Mouse (Mus musculus) CH12.LX (cell line): ENCODE measurements around the gene Pde6d. TPM values are rescaled to one million over a fixed set of nuclear protein-coding genes. Genes with fewer than 3 reads are reported as not detected.

Experiments
- DNase-seq: peaks from one replicate; pipeline ENCODE4 v3.0.0-alpha.2; 2013; ENCODE audit errors: extremely low read depth
- H3K27ac ChIP-seq: 2 replicates; pipeline ENCODE4 v1.5.1; 2012; ENCODE audit warnings: low read depth, mild to moderate bottlenecking, control low read depth, moderate library complexity; ENCODE audit not compliant: insufficient read depth
- H3K27me3 ChIP-seq: replicated peaks from 2 replicates; pipeline ENCODE3; 2012; ENCODE audit warnings: inconsistent platforms
- H3K36me3 ChIP-seq, 2 experiments: replicated peaks in 1 of 2; 2 replicates each; pipeline versions ENCODE3 to v1.6.1; 2012; ENCODE audit warnings: inconsistent platforms in 1 of 2, low read length in 1 of 2, mild to moderate bottlenecking in 1 of 2, mixed read lengths in 1 of 2, moderate library complexity in 1 of 2; ENCODE audit not compliant: control insufficient read depth in 1 of 2, insufficient read depth in 1 of 2
- H3K4me1 ChIP-seq, 2 experiments: 2 replicates each; pipeline ENCODE4 v1.6.1; 2012; ENCODE audit warnings: inconsistent platforms in 1 of 2, moderate library complexity in 1 of 2; ENCODE audit not compliant: insufficient read depth in 2 of 2, control insufficient read depth in 1 of 2
- H3K4me2 ChIP-seq: 2 replicates; pipeline ENCODE4 v1.6.1; 2012; ENCODE audit warnings: low read depth, mild to moderate bottlenecking, control low read depth; ENCODE audit not compliant: poor library complexity, insufficient read depth, severe bottlenecking
- H3K4me3 ChIP-seq, 3 experiments: fragments of 150-350 bp in 1 of 3; sonication (generic) in 1 of 3; replicated peaks in 1 of 3; 2 replicates each; pipeline versions ENCODE3 to v1.5.1; 2011 to 2012; ENCODE audit warnings: low read depth in 2 of 3, low read length in 2 of 3, mild to moderate bottlenecking in 2 of 3, moderate library complexity in 2 of 3, control low read depth in 1 of 3, improper control_type of control experiment in 1 of 3, inconsistent platforms in 1 of 3, mixed read lengths in 1 of 3; ENCODE audit not compliant: poor library complexity in 1 of 3
- H3K79me2 ChIP-seq: replicated peaks from 2 replicates; pipeline ENCODE4 v1.6.1; 2012; ENCODE audit warnings: mild to moderate bottlenecking, moderate library complexity; ENCODE audit not compliant: control insufficient read depth, poor library complexity, insufficient read depth, severe bottlenecking; ENCODE audit errors: extremely low read depth
- H3K9ac ChIP-seq: 2 replicates; pipeline ENCODE4 v1.6.1; 2012; ENCODE audit warnings: low read depth, mild to moderate bottlenecking, control low read depth, moderate library complexity; ENCODE audit not compliant: insufficient read depth
- H3K9me3 ChIP-seq: replicated peaks from 2 replicates; pipeline ENCODE3; 2012; ENCODE audit warnings: low read length, inconsistent platforms, mixed read lengths
- CHD1 ChIP-seq: IDR thresholded peaks from 2 replicates; pipeline ENCODE4 v1.6.1; 2012; ENCODE audit warnings: low read depth, low read length, improper control_type of control experiment, inconsistent platforms
- CHD2 ChIP-seq: IDR thresholded peaks from 2 replicates; pipeline ENCODE4 v1.6.1; 2011; ENCODE audit warnings: low read length, improper control_type of control experiment
- CTCF ChIP-seq, 2 experiments: IDR thresholded peaks in 1 of 2; conservative IDR thresholded peaks in 1 of 2; 2 replicates each; pipeline ENCODE4 v1.5.1; 2011 to 2012; ENCODE audit warnings: low read depth in 2 of 2, low read length in 2 of 2, improper control_type of control experiment in 1 of 2, inconsistent platforms in 1 of 2, mild to moderate bottlenecking in 1 of 2, moderate library complexity in 1 of 2
- E2F4 ChIP-seq: IDR thresholded peaks from 2 replicates; pipeline ENCODE4 v1.6.1; 2011; ENCODE audit warnings: low read depth, low read length, improper control_type of control experiment; ENCODE audit not compliant: insufficient replicate concordance
- ELF1 ChIP-seq: IDR thresholded peaks from 2 replicates; pipeline ENCODE4 v1.6.1; 2014; ENCODE audit warnings: low read depth, mild to moderate bottlenecking, inconsistent platforms, low read length, improper control_type of control experiment
- GABPA ChIP-seq: IDR thresholded peaks from 2 replicates; pipeline ENCODE4 v1.6.1; 2012; ENCODE audit warnings: low read depth, low read length, improper control_type of control experiment, inconsistent platforms; ENCODE audit not compliant: insufficient replicate concordance
- IRF4 ChIP-seq: IDR thresholded peaks from 2 replicates; pipeline ENCODE4 v1.6.1; 2014; ENCODE audit warnings: low read depth, mild to moderate bottlenecking, inconsistent platforms, low read length, improper control_type of control experiment
- JUN ChIP-seq: IDR thresholded peaks from 2 replicates; pipeline ENCODE4 v1.6.1; 2011; ENCODE audit warnings: low read depth, mild to moderate bottlenecking, low read length, improper control_type of control experiment, moderate library complexity; ENCODE audit not compliant: insufficient read depth
- MAFK ChIP-seq: IDR thresholded peaks from 2 replicates; pipeline ENCODE4 v1.6.1; 2011; ENCODE audit warnings: low read length, improper control_type of control experiment; ENCODE audit not compliant: insufficient replicate concordance
- MXI1 ChIP-seq: IDR thresholded peaks from 2 replicates; pipeline ENCODE4 v1.6.1; 2011; ENCODE audit warnings: mild to moderate bottlenecking, low read depth, low read length, improper control_type of control experiment
- MYC ChIP-seq: IDR thresholded peaks from 2 replicates; pipeline ENCODE4 v1.6.1; 2011; ENCODE audit warnings: low read depth, mild to moderate bottlenecking, improper control_type of control experiment, low read length
- NRF1 ChIP-seq: IDR thresholded peaks from 2 replicates; pipeline ENCODE4 v1.6.1; 2014; ENCODE audit warnings: low read depth, mild to moderate bottlenecking, inconsistent platforms, low read length, improper control_type of control experiment, moderate library complexity
- PAX5 ChIP-seq: IDR thresholded peaks from 2 replicates; pipeline ENCODE4 v1.6.1; 2012; ENCODE audit warnings: low read length, inconsistent platforms, mixed read lengths
- POLR2A ChIP-seq: IDR thresholded peaks from 2 replicates; pipeline ENCODE4 v1.6.1; 2011; ENCODE audit warnings: low read depth, mild to moderate bottlenecking, improper control_type of control experiment, low read length
- POLR2AphosphoS2 ChIP-seq: IDR thresholded peaks from 2 replicates; pipeline ENCODE4 v1.6.1; 2011; ENCODE audit warnings: low read depth, low read length, improper control_type of control experiment
- RCOR1 ChIP-seq: conservative IDR thresholded peaks from 2 replicates; pipeline ENCODE4 v1.6.1; 2012; ENCODE audit warnings: low read depth, mild to moderate bottlenecking, inconsistent platforms, low read length, improper control_type of control experiment
- SIN3A ChIP-seq: IDR thresholded peaks from 2 replicates; pipeline ENCODE4 v1.6.1; 2012; ENCODE audit warnings: low read length, improper control_type of control experiment, inconsistent platforms
- TBP ChIP-seq: conservative IDR thresholded peaks from 2 replicates; pipeline ENCODE4 v1.6.1; 2011; ENCODE audit warnings: low read depth, low read length, improper control_type of control experiment
- TCF12 ChIP-seq: IDR thresholded peaks from 2 replicates; pipeline ENCODE4 v1.6.1; 2014; ENCODE audit warnings: low read depth, mild to moderate bottlenecking, inconsistent platforms, low read length, improper control_type of control experiment
- UBTF ChIP-seq: IDR thresholded peaks from 2 replicates; pipeline ENCODE4 v1.6.1; 2012; ENCODE audit warnings: low read depth, mild to moderate bottlenecking, inconsistent platforms, low read length, improper control_type of control experiment, moderate library complexity
- USF1 ChIP-seq: IDR thresholded peaks from 2 replicates; pipeline ENCODE4 v1.6.1; 2014; ENCODE audit warnings: low read depth, mild to moderate bottlenecking, inconsistent platforms, low read length, improper control_type of control experiment
- ZC3H11A ChIP-seq: IDR thresholded peaks from 2 replicates; pipeline ENCODE4 v1.6.1; 2012; ENCODE audit warnings: low read depth, mild to moderate bottlenecking, inconsistent platforms, low read length, improper control_type of control experiment
- ZKSCAN1 ChIP-seq: IDR thresholded peaks from 2 replicates; pipeline ENCODE4 v1.6.1; 2012; ENCODE audit warnings: low read depth, inconsistent platforms, low read length, improper control_type of control experiment, borderline replicate concordance
- ZNF384 ChIP-seq: IDR thresholded peaks from 2 replicates; pipeline ENCODE4 v1.6.1; 2012; ENCODE audit warnings: low read depth, low read length, improper control_type of control experiment, inconsistent platforms
- dilution Hi-C: fragments of 300-500 bp; cut with MboI; formaldehyde crosslinking; loops from 2 replicates; pipeline ENCODE4 v1.14.3; 2020; ENCODE audit warnings: low sequenced_read_pairs; ENCODE audit not compliant: extremely low pct_unique_long_range_greater_than_20kb, extremely low pct_ligation_motif_present
- in situ Hi-C: fragments of 300-500 bp; cut with MboI; formaldehyde crosslinking; loops from 3 replicates; pipeline ENCODE4 v1.14.3; 2019; ENCODE audit warnings: low sequenced_read_pairs, low pct_ligation_motif_present, low pct_unique_long_range_greater_than_20kb, mixed read lengths
- polyA plus RNA-seq: library from polyadenylated mRNA; unstranded; fragments of >175 nt; gene quantifications from 2 replicates; pipeline ENCODE4 v1.2.1, GENCODE M21; 2012; ENCODE audit warnings: low read depth; ENCODE audit not compliant: insufficient read length
- total RNA-seq, 2 experiments: library from RNA; depleted of rRNA; stranded (reverse); fragments of 300-350 nt in 1 of 2; fragments of >200 nt in 1 of 2; gene quantifications; 2 replicates each; pipeline ENCODE4 v1.2.3; 2012 to 2014

Gene Pde6d
- total and polyA plus RNA-seq, 3 experiments, result 7.1 to 23.2 (median 20.8) TPM

- 0 out of 2 replicates have a peak overlapping the region, but pooled peaks have one; percentile 3 for H3K9ac ChIP-seq
- no peak for TF ChIP-seq ELF1
- no peak for TF ChIP-seq E2F4
- no peak for TF ChIP-seq IRF4
- no peak for TF ChIP-seq TCF12
- in situ Hi-C loops, result no loop called here
Measured at GRCm38 (mm10) chr1:86510676-86511441, 71.6 kb downstream of the Pde6d start.

GRCm38 (mm10) chr1:86510266-86510665, 72.2 kb downstream of the Pde6d start:
- TF ChIP-seq SIN3A, result no peak
- no peak for DNase-seq
- in situ Hi-C loops (no loop called here), dilution Hi-C loops (no loop called here)
- Histone ChIP-seq H3K4me3 (no peak overlapping the region), H3K4me2 (no peak overlapping the region), H3K79me2 (no peaks in the 10 kb centered on the region), H3K9ac (no peak overlapping the region; the same call in 1 of the 2 replicates), H3K4me1 (peaks cover 38 to 78% of the 10 kb centered on the region in 2 experiments), H3K27ac (peak overlapping the region; percentile 39; the same call in 1 of the 2 replicates), H3K36me3 (no peaks in the 10 kb centered on the region), H3K27me3 (no peaks in the 10 kb centered on the region), H3K9me3 (no peaks in the 10 kb centered on the region)

More at GRCm38 (mm10) chr1:86510676-86511441, 71.6 kb downstream of the Pde6d start:
- Histone ChIP-seq H3K4me2 (no peak overlapping the region), H3K27me3 (no peaks in the 10 kb centered on the region), H3K4me1 (peaks cover 36 to 78% of the 10 kb centered on the region in 2 experiments), H3K79me2 (no peaks in the 10 kb centered on the region), H3K9me3 (no peaks in the 10 kb centered on the region), H3K36me3 (no peaks in the 10 kb centered on the region), H3K27ac (peak overlapping the region; percentile 80), H3K4me3 (no peak overlapping the region)
- DNase-seq, result no peak
- dilution Hi-C loops, result no loop called here

GRCm38 (mm10) chr1:86509410-86509809, 73.0 kb downstream of the Pde6d start:
- 0 out of 2 replicates have a peak overlapping the region, but pooled peaks have one; percentile 34 for H3K27ac ChIP-seq
- no peaks in the 10 kb centered on the region for H3K9me3 ChIP-seq
- no peak overlapping the region for H3K4me3 ChIP-seq
- dilution Hi-C loops (no loop called here), in situ Hi-C loops (no loop called here)
- H3K36me3 ChIP-seq, result no peaks in the 10 kb centered on the region
- no peak overlapping the region; the same call in 1 of the 2 replicates for H3K9ac ChIP-seq
- 0 out of 2 replicates have a peak overlapping the region, but pooled peaks have one; percentile 23 for H3K4me2 ChIP-seq
- peak; percentile 97 for DNase-seq
- no peaks in the 10 kb centered on the region for H3K27me3 ChIP-seq
- H3K4me1 ChIP-seq, result peaks cover 38 to 76% of the 10 kb centered on the region in 2 experiments
- no peaks in the 10 kb centered on the region for H3K79me2 ChIP-seq
- TF ChIP-seq MYC (peak; percentile 100), MXI1 (peak; percentile 99), NRF1 (peak; percentile 56), CHD2 (peak; percentile 70), GABPA (no peak), POLR2AphosphoS2 (peak; percentile 58; the same call in 1 of the 2 replicates), RCOR1 (peak; percentile 58; the same call in 1 of the 2 replicates), ZKSCAN1 (no peak), CTCF (conservative IDR thresholded peaks at IDR 0.05 in 1 of 2, IDR thresholded peaks at IDR 0.05 in 1 of 2; ENCODE audit: low read depth in 2 of 2, low read length in 2 of 2) (peak; percentile 31 to 97; a peak in 3 of 4 replicates), UBTF (no peak), ELF1 (peak; percentile 87), PAX5 (no peak), TBP (0 out of 2 replicates have a peak, but pooled peaks have one; percentile 8), CHD1 (no peak), ZC3H11A (peak; percentile 70), JUN (no peak), TCF12 (peak; percentile 97), POLR2A (peak; percentile 58), ZNF384 (peak; percentile 23; the same call in 1 of the 2 replicates), USF1 (peak; percentile 89), MAFK (no peak; the same call in 1 of the 2 replicates)
